Mouse (Mus musculus) heart, postnatal 0 days (tissue): Measurements from ENCODE around the gene Ralgps2. TPM values are rescaled to one million over a fixed set of nuclear protein-coding genes. Genes with fewer than 3 reads are reported as not detected.

Experiments
- ATAC-seq: fragments of 200-750 bp; cut with Nextera tagmentation; 2 replicates; pipeline ENCODE4 v1.8.0; 2017; ENCODE audit warnings: low read depth, moderate number of reproducible peaks, moderate library complexity; ENCODE audit not compliant: insufficient read depth
- DNase-seq: peaks from one replicate; pipeline ENCODE4 v3.0.0-alpha.2; 2016; ENCODE audit warnings: low spot score
- H3K27ac ChIP-seq: fragments of 300-500 bp; sonication (generic); 2 replicates; pipeline ENCODE4 v1.5.1; 2014; ENCODE audit warnings: low read depth, mild to moderate bottlenecking
- H3K27me3 ChIP-seq: fragments of 300-500 bp; sonication (generic); 2 replicates; pipeline ENCODE4 v1.6.1; 2014; ENCODE audit warnings: low read length, mixed read lengths; ENCODE audit not compliant: control insufficient read depth, insufficient read depth
- H3K36me3 ChIP-seq: fragments of 300-500 bp; sonication (generic); replicated peaks from 2 replicates; pipeline ENCODE4 v1.6.1; 2014; ENCODE audit warnings: low read length, mixed read lengths; ENCODE audit not compliant: control insufficient read depth, insufficient read depth
- H3K4me1 ChIP-seq: fragments of 300-500 bp; sonication (generic); 2 replicates; pipeline ENCODE4 v1.6.1; 2014; ENCODE audit warnings: antibody characterized with exemption; ENCODE audit not compliant: control insufficient read depth, insufficient read depth
- H3K4me2 ChIP-seq: fragments of 300-500 bp; sonication (generic); 2 replicates; pipeline ENCODE4 v1.6.1; 2014; ENCODE audit warnings: low read depth, mild to moderate bottlenecking, low read length, moderate library complexity
- H3K4me3 ChIP-seq: fragments of 300-500 bp; sonication (generic); 2 replicates; pipeline ENCODE4 v1.5.1; 2014; ENCODE audit warnings: low read depth, low read length
- H3K9ac ChIP-seq: fragments of 300-500 bp; sonication (generic); replicated peaks from 2 replicates; pipeline ENCODE4 v1.6.1; 2014; ENCODE audit warnings: low read depth, low read length, mixed read lengths
- H3K9me3 ChIP-seq: fragments of 300-500 bp; sonication (generic); replicated peaks from 2 replicates; pipeline ENCODE4 v1.6.1; 2016; ENCODE audit warnings: low read length; ENCODE audit not compliant: control insufficient read depth
- CTCF ChIP-seq: IDR thresholded peaks from 2 replicates; pipeline ENCODE4 v1.5.1; 2016; ENCODE audit warnings: antibody characterized with exemption, control low read depth, low read depth
- EP300 ChIP-seq: IDR thresholded peaks from 2 replicates; pipeline ENCODE4 v1.6.1; 2016; ENCODE audit warnings: antibody characterized with exemption, low read depth
- WGBS: fragments of 180-500 bp; shearing (Covaris S2); extraction: QIAGEN DNeasy Blood & Tissue Kit; methylation state at CpG from one replicate; pipeline ENCODE4 v1.1.7; 2014; 5-methylcytosine and 5-hydroxymethylcytosine counted together
- polyA plus RNA-seq: library from polyadenylated mRNA; unstranded; fragments of >200 nt; fragmentation: Nextera tagmentation; extraction: Ambion mirVana; gene quantifications from 2 replicates; pipeline ENCODE4 v1.2.1, GENCODE M21; 2015
- total RNA-seq: library from RNA; depleted of rRNA; stranded (reverse); fragments of >200 nt; gene quantifications from 2 replicates; pipeline ENCODE4 v1.2.3, GENCODE M21; 2014; ENCODE audit warnings: low replicate concordance

Ralgps2 gene
- total and polyA plus RNA-seq, 2 experiments from 2014 or later = 24.5 to 34.3 TPM

DNA sequence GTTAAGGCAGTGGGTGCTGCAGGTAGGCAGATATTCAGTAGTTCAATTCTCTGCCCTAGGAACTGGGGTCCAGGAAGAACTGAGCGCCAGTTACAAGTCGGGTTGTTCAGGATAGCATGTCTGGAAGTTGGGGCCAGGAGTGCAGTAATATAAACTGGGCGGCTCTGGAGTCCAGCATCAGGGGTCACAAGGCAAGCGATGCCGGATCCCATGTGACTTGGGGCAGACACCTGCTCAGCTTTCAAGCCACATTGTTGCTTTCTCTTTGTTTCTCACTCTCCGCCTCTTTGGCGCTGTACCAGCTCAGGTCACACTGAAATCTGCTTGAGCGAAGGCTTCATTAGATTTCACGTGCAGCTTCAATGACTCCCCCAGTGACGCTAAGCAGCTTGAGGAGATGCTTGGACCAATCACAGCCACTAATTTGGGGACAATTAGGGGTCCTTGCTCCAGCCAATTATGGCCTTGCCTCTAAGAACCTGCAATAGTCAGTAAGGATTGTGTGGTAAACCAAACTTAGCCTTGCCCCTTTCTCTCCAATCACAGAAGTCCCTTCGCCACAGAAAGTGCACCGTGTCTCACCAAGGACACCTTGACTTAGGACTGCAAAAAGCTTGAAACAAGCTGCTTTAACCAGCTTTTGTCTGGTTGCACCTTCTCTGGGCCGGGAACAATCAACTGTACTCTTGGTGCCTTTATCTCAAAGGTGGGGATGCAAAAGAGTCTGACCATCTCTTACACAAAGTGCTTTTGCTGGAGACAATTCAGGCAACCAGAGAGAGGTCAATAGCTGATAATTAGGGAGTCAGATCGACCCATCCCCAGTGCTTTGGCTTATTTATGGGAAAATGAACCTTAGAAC lies 43.8 kb upstream of the Ralgps2 start:
- no peaks in the 10 kb centered on the region for H3K9me3 ChIP-seq
- H3K27me3 ChIP-seq = no peaks in the 10 kb centered on the region
- H3K4me1 ChIP-seq = peaks cover 5% of the 10 kb centered on the region
- TF ChIP-seq CTCF (no peak), EP300 (no peak)
- ATAC-seq (no peak), DNase-seq (no peak)
- no peak overlapping the region for H3K27ac ChIP-seq
- H3K4me3 ChIP-seq = no peak overlapping the region
- 77% methylated on average over 14 of the region's 14 CpGs for whole genome bisulfite sequencing
- H3K9ac ChIP-seq = no peak overlapping the region
- H3K4me2 ChIP-seq = no peak overlapping the region
- no peaks in the 10 kb centered on the region for H3K36me3 ChIP-seq

DNA sequence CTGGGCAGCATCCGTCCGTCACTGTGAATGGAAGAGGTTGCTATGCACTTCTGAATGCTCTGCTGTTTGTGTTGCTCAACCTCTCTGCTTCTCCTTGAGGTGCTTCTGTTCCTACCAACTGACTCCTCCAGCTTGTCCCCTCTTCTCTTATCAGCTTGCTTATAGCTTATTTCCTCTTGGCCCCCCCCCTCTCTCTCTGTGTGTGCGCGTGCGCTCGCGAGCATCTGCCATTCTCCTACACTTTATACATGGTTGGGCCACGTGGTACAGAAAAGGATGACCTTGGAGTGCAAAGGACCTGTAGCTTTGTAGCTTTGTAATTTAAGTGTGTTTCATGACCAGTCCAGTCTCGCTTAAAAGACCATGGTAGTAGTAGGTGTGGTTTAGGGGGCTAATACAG lies 42.5 kb upstream of the Ralgps2 start:
- H3K27ac ChIP-seq = no peak overlapping the region
- 64% methylated on average over 9 of the region's 9 CpGs for WGBS
- no peak overlapping the region for H3K4me2 ChIP-seq
- peaks cover 5% of the 10 kb centered on the region for H3K4me1 ChIP-seq
- DNase-seq (no peak), ATAC-seq (no peak)
- H3K36me3 ChIP-seq = no peaks in the 10 kb centered on the region
- no peaks in the 10 kb centered on the region for H3K9me3 ChIP-seq
- TF ChIP-seq CTCF = no peak
- TF ChIP-seq EP300 = no peak
- no peaks in the 10 kb centered on the region for H3K27me3 ChIP-seq
- no peak overlapping the region for H3K4me3 ChIP-seq
- no peak overlapping the region for H3K9ac ChIP-seq

DNA sequence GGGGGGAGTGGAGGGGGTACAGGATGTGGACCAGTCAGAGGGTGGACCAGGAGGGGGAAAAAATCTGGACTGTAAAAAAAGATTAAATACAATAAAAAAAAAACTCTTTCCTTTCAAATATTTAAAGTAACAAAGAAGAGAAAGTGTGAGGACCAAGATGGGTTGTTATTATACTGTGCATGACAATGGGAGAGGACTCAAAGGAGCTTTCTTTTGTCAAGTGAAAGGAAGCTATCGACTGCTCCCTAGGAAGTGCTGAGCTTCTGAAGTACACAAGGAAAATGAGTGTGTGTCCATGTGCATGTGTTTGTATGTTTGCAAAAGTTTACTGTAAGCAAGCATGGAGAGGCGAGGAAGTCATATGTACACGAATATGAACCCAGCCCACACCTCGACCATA lies 40.3 kb upstream of the Ralgps2 start:
- WGBS = 88% methylated on average over 4 of the region's 4 CpGs
- H3K36me3 ChIP-seq = no peaks in the 10 kb centered on the region

DNA sequence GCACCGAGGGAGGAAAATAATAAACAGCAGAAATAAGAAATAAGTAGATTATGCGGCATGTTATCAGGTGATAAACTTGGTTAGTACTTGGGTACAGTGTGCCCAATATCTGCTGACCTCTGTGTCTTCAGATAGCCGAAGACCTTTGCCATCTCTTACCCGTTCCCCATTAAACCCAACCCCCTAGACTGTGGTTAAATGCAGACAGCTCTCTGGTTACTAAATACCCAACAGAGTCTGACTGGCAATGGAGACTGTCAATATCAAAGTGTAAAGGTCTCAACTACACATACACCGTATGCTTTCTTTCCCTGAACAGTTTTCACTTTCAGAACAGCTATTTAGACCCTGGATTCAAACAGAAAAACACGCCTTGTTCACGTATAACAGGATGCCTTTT lies 39.2 kb upstream of the Ralgps2 start:
- no peaks in the 10 kb centered on the region for H3K27me3 ChIP-seq
- no peaks in the 10 kb centered on the region for H3K9me3 ChIP-seq
- ATAC-seq = no peak
- H3K36me3 ChIP-seq = no peaks in the 10 kb centered on the region
- no peak for DNase-seq
- TF ChIP-seq CTCF (no peak), EP300 (no peak)
- H3K27ac ChIP-seq = no peak overlapping the region
- no peaks in the 10 kb centered on the region; the same call in 1 of the 2 replicates for H3K4me1 ChIP-seq
- H3K4me2 ChIP-seq = no peak overlapping the region
- no peak overlapping the region for H3K4me3 ChIP-seq
- WGBS = 88% methylated on average over 7 of the region's 7 CpGs
- no peak overlapping the region for H3K9ac ChIP-seq

More for the DNA sequence above, 40.3 kb upstream of the Ralgps2 start:
- no peaks in the 10 kb centered on the region for H3K27me3 ChIP-seq
- ATAC-seq (no peak), DNase-seq (no peak)
- no peak overlapping the region for H3K4me3 ChIP-seq
- no peak for TF ChIP-seq CTCF
- TF ChIP-seq EP300 = no peak
- H3K4me1 ChIP-seq = no peaks in the 10 kb centered on the region; the same call in 1 of the 2 replicates
- no peak overlapping the region for H3K4me2 ChIP-seq
- H3K9ac ChIP-seq = no peak overlapping the region
- no peaks in the 10 kb centered on the region for H3K9me3 ChIP-seq
- no peak overlapping the region for H3K27ac ChIP-seq

- Histone ChIP-seq H3K4me1 (no peaks in the 10 kb centered on the region), H3K9ac (no peak overlapping the region), H3K4me3 (no peak overlapping the region), H3K9me3 (no peaks in the 10 kb centered on the region), H3K4me2 (no peak overlapping the region), H3K27ac (no peak overlapping the region), H3K36me3 (no peaks in the 10 kb centered on the region), H3K27me3 (no peaks in the 10 kb centered on the region)
- TF ChIP-seq EP300 (no peak), CTCF (no peak)
- DNase-seq (no peak), ATAC-seq (no peak)
- 72% methylated on average over 6 of the region's 6 CpGs for WGBS
Measured at GRCm38 (mm10) chr1:156973857-156974256, 34.4 kb upstream of the Ralgps2 start.
